Mouse (Mus musculus) midbrain, embryonic 16.5 days (tissue): Measurements from ENCODE around the gene Rnf216. TPM values are rescaled to one million over a fixed set of nuclear protein-coding genes. Genes with fewer than 3 reads are reported as not detected.

Experiments used
- ATAC-seq: fragments of 200-750 bp; cut with Nextera tagmentation; 2 replicates; pipeline ENCODE4 v1.8.0; 2017; ENCODE audit warnings: moderate TSS enrichment
- H3K27ac ChIP-seq: fragments of 300-500 bp; sonication (generic); 2 replicates; pipeline ENCODE4 v1.5.1; 2014; ENCODE audit warnings: mild to moderate bottlenecking, low read length, mixed read lengths
- H3K27me3 ChIP-seq: fragments of 300-500 bp; sonication (generic); 2 replicates; pipeline ENCODE4 v1.6.1; 2014; ENCODE audit warnings: low read depth, low read length, mixed read lengths; ENCODE audit not compliant: control insufficient read depth, insufficient read depth
- H3K36me3 ChIP-seq: fragments of 300-500 bp; sonication (generic); 2 replicates; pipeline ENCODE4 v1.6.1; 2014; ENCODE audit warnings: mild to moderate bottlenecking, low read length, moderate library complexity, mixed read lengths; ENCODE audit not compliant: control insufficient read depth, insufficient read depth
- H3K4me1 ChIP-seq: fragments of 300-500 bp; sonication (generic); 2 replicates; pipeline ENCODE4 v1.6.1; 2014; ENCODE audit warnings: mild to moderate bottlenecking, low read length, mixed read lengths; ENCODE audit not compliant: control insufficient read depth, insufficient read depth
- H3K4me2 ChIP-seq: fragments of 300-500 bp; sonication (generic); 2 replicates; pipeline ENCODE4 v1.6.1; 2014; ENCODE audit warnings: mild to moderate bottlenecking, low read length, mixed read lengths
- H3K4me3 ChIP-seq: fragments of 300-500 bp; sonication (generic); 2 replicates; pipeline ENCODE4 v1.5.1; 2014; ENCODE audit warnings: low read depth, mild to moderate bottlenecking, low read length, moderate library complexity, mixed read lengths
- H3K9ac ChIP-seq: fragments of 300-500 bp; sonication (generic); 2 replicates; pipeline ENCODE4 v1.6.1; 2014; ENCODE audit warnings: low read depth, low read length, mixed read lengths
- H3K9me3 ChIP-seq: fragments of 300-500 bp; sonication (generic); replicated peaks from 2 replicates; pipeline ENCODE4 v1.6.1; 2014; ENCODE audit warnings: mild to moderate bottlenecking, low read length, mixed read lengths; ENCODE audit not compliant: control insufficient read depth, poor library complexity, severe bottlenecking
- WGBS: fragments of 180-500 bp; shearing (Covaris S2); extraction: QIAGEN DNeasy Blood & Tissue Kit; methylation state at CpG from one replicate; pipeline ENCODE4 v1.1.7; 2014; 5-methylcytosine and 5-hydroxymethylcytosine counted together
- polyA plus RNA-seq: library from polyadenylated mRNA; unstranded; fragments of >200 nt; fragmentation: Nextera tagmentation; extraction: Ambion mirVana; gene quantifications from 2 replicates; pipeline ENCODE4 v1.2.1, GENCODE M21; 2015

The Rnf216 gene
- polyA plus RNA-seq, 1 experiment from 2014 or later: 28.9 TPM

DNA sequence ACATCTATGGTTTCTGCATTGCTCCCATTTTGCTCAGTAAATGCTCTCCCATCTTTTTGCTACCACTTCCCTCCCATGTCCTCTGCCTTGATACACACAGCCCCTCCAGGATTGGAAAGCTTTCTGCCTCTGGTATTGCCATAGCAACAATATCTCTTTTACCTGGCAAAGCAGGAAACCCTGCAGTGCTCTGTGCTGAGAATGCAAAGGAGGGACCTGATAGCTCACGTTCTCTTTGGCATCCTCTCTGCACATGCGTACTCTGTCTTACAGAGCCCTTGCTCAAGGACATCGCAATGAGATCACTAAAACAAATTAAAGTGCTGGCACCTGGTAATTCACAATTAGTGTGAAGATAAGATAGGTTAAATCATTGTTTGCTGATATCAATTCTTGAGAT lies 51.3 kb downstream of the Rnf216 start:
- WGBS: 20% methylated on average over 3 of the region's 3 CpGs
- Histone ChIP-seq H3K27me3 (no peaks in the 10 kb centered on the region), H3K4me1 (peaks cover 14% of the 10 kb centered on the region), H3K9ac (no peak overlapping the region), H3K36me3 (peaks cover 4% of the 10 kb centered on the region; the same call in 1 of the 2 replicates), H3K27ac (peak overlapping the region; percentile 80), H3K4me2 (no peak overlapping the region), H3K4me3 (no peak overlapping the region), H3K9me3 (no peaks in the 10 kb centered on the region)
- peak; percentile 92 for ATAC-seq

DNA sequence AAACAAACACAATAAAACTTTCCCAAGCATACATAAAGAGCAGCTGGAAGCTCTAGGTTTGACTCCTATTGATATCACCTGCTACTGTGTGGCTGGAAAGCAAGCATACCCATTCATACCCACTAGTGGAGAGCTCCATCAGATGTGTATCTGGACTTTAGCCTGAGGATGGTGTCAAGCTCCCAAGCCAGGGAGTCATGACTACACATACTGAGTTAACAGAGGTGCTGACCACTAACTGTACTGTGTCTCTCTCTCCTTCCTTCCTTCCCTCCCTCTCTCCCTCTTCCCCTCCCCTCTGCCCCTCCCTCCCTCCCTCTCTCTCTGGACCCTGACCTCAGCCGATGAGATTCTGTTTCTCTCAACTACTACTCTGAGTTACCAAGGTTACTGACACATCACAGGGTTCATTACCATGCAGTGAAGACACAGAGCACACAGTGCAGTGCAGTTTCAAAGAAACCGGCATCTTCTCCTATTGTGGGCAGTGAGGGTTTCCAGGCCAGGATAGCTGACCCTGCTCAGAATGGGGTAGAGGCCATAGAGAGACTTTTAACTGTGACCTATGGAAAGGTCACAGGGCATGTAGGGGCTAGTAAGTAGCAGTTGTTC lies 51.9 kb downstream of the Rnf216 start:
- H3K9ac ChIP-seq: no peak overlapping the region
- no peaks in the 10 kb centered on the region for H3K9me3 ChIP-seq
- H3K27me3 ChIP-seq: no peaks in the 10 kb centered on the region
- H3K4me2 ChIP-seq: no peak overlapping the region
- peak overlapping the region; percentile 80 for H3K27ac ChIP-seq
- peaks cover 9% of the 10 kb centered on the region for H3K4me1 ChIP-seq
- ATAC-seq: peak; percentile 89
- H3K36me3 ChIP-seq: peaks cover 4% of the 10 kb centered on the region; the same call in 1 of the 2 replicates
- H3K4me3 ChIP-seq: no peak overlapping the region
- WGBS: 8% methylated on average over 2 of the region's 2 CpGs

DNA sequence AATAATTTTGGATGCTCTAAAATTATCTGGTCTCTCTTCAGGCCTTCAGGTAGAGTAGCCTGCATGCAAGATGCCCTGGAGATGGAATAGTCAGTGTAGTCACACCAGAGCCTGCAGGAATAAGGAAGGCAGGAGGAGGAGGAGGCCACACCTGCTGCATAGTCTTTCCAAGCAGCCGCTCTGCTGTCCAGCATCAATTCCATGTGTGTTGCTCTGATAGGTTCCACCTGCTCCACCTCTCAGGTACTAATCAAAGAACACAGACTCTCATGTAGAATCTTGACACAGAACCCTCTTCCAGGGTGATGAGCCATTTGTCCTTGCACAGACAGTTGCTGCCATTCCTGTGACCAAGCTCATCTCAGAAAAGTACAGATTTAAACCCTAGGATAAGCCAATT lies 52.8 kb downstream of the Rnf216 start:
- no peak overlapping the region for H3K4me2 ChIP-seq
- peaks cover 9% of the 10 kb centered on the region for H3K4me1 ChIP-seq
- H3K36me3 ChIP-seq: peaks cover 4% of the 10 kb centered on the region; the same call in 1 of the 2 replicates
- H3K27me3 ChIP-seq: no peaks in the 10 kb centered on the region
- H3K9me3 ChIP-seq: no peaks in the 10 kb centered on the region
- H3K27ac ChIP-seq: no peak overlapping the region; the same call in 1 of the 2 replicates
- 96% methylated on average over 1 of the region's 1 CpGs for WGBS
- no peak for ATAC-seq
- H3K9ac ChIP-seq: no peak overlapping the region
- no peak overlapping the region for H3K4me3 ChIP-seq

DNA sequence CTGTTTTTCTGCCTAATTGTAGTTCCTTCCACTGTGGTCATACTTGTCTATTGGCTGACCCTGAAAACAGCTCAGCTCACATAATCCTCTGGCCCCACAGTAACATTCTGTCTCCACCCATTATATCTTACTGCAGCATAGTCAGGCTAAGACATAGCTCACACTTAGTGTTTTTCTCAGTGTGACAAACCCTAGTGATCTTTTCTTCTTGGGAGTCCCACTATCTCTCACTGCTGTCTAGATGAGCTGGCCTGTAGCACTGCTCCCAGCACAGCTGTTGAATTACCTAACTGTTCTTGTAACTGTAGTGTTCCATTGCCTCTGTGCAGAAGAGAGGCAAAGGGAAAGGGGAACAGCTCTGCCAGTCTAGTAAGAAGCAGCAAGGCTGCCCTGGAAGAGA lies 53.6 kb downstream of the Rnf216 start:
- Histone ChIP-seq H3K9me3 (no peaks in the 10 kb centered on the region), H3K4me3 (no peak overlapping the region), H3K36me3 (no peaks in the 10 kb centered on the region), H3K9ac (no peak overlapping the region), H3K4me1 (peaks cover 14% of the 10 kb centered on the region), H3K27me3 (no peaks in the 10 kb centered on the region), H3K4me2 (no peak overlapping the region), H3K27ac (no peak overlapping the region)
- no peak for ATAC-seq

DNA sequence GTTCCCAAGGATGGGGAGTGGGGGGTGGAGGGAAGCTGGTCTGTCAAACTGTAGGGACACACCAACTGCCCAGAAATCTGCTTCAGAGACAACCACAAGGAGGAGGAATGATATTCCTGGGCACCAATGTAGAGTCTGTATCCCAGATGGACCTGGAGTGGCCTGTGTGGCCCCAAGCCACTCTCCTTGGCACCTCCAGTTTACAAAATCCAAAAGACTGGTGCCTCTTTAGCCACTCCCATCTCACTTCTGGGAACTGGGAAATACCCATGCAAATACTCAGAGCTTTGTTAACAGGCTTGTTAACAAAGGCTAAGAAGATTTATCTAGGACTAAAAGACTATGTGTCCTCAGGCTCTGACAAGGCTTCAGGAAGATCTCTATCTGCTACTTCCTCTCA lies 54.1 kb downstream of the Rnf216 start:
- Histone ChIP-seq H3K9ac (no peak overlapping the region), H3K27ac (no peak overlapping the region), H3K4me2 (no peak overlapping the region), H3K36me3 (no peaks in the 10 kb centered on the region), H3K9me3 (no peaks in the 10 kb centered on the region), H3K27me3 (no peaks in the 10 kb centered on the region), H3K4me3 (no peak overlapping the region), H3K4me1 (peaks cover 19% of the 10 kb centered on the region)
- ATAC-seq: no peak

DNA sequence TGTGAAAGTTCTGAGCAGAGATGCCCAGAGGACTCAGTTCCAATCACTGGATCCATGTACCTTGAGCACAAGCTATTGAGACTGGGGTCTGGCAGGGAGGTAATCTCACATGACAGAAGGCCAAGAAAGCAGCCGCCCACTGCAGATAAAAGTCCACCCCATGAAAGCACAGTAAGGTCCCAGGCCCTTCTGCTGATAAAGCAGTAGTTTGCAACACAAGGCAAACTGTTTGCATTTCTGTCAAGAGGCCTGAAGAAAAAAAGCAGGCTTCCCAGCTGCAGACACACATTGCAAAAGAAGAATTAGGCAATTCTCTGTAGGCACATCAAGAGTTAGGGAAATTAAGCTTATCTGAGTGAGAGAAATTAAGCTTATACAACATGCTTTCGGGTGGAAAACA lies 54.6 kb downstream of the Rnf216 start:
- no peaks in the 10 kb centered on the region for H3K9me3 ChIP-seq
- H3K36me3 ChIP-seq: no peaks in the 10 kb centered on the region
- no peak overlapping the region for H3K4me3 ChIP-seq
- no peak overlapping the region for H3K9ac ChIP-seq
- no peak for ATAC-seq
- 56% methylated on average over 2 of the region's 2 CpGs for WGBS
- no peak overlapping the region for H3K27ac ChIP-seq
- H3K4me2 ChIP-seq: no peak overlapping the region
- H3K4me1 ChIP-seq: peaks cover 20% of the 10 kb centered on the region
- H3K27me3 ChIP-seq: no peaks in the 10 kb centered on the region

DNA sequence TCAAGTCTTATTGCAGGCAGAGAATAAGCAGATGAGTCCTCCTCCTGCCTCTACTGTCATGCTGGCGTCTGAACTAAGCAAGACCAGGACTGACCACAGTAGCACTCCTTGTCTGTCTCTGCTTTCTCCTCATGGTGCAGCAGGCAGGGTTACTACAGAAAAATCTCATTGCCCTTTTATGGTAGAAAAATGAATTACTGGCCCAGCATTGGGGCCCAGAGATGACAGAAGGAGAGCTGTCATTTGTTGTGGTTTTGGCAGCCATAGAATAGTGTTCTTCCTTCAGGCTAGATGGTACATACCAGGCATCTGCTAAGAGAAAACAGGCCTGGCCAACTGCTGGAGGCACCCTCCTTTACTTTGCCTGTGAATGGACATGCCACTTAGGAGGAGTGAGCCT lies 55.0 kb downstream of the Rnf216 start:
- Histone ChIP-seq H3K27me3 (no peaks in the 10 kb centered on the region), H3K27ac (peak overlapping the region; percentile 44; the same call in 1 of the 2 replicates), H3K4me1 (peaks cover 24% of the 10 kb centered on the region), H3K9me3 (no peaks in the 10 kb centered on the region), H3K36me3 (no peaks in the 10 kb centered on the region), H3K9ac (no peak overlapping the region), H3K4me2 (no peak overlapping the region), H3K4me3 (no peak overlapping the region)
- WGBS: 82% methylated on average over 1 of the region's 1 CpGs
- ATAC-seq: no peak

DNA sequence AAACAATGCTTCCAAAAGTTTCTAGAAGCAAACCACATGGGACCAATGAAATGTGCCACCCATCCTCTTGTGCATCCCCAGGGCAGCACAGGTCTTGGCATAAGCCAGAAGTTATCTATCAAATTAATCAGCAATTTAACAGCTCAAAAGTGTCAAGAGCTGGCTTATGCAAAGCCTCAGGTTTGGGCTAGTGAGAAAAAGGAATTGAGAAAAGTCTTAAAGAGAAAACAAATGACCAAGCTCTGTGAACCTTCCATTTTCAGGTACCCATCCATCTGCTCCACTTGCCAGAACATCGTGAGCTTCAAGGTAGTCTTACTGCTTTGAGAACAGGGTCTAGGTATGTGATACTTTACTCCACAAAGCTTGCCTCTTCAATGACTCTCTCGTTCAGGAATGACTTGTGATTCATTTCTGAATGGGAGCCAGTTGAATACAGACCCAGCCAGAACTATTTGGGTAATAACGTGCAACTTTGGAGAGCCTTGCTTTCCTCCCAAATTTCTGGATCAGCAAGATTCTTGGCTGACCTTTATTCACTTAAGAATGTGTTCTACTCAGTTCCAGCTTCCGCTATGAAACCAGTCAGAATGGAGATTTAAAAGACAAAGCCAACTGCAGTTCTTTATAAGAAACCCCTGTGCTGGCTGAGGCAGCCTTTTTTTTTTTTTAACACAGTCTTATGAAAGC lies 56.5 kb downstream of the Rnf216 start:
- Histone ChIP-seq H3K4me1 (peaks cover 24% of the 10 kb centered on the region), H3K4me3 (no peak overlapping the region), H3K4me2 (no peak overlapping the region), H3K9me3 (no peaks in the 10 kb centered on the region), H3K9ac (no peak overlapping the region), H3K27me3 (no peaks in the 10 kb centered on the region), H3K27ac (no peak overlapping the region), H3K36me3 (no peaks in the 10 kb centered on the region)
- no peak for ATAC-seq
- WGBS: 78% methylated on average over 4 of the region's 4 CpGs

DNA sequence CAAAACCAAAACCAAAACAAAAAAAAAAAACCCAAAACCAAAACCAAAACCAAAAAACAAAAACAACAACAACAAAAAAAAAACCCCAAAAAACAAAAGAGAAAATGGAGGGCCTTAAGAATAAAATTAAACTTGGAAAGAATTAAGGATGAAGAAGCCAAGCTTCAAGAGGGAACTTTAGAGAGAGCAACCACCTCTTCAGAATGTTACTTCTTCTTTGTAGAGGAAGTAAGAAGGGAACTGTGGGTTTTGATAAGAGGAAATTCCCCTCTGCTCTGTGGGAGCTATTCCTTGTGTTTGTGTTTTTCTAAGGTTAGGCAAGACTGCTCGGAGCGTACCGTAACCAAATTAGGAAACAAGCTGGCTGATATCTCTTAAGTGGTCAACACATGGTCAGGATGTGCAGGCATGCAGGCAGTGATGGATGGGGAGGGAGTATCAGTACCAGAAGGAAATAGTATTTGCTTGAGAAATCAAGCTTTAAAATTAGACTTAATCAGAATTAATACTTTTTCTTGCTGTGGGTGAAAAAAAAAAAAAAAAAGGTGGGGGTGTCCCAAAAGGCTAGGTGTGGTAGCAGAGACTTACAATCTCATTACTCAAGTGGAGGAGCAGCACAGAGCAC lies 57.2 kb downstream of the Rnf216 start:
- WGBS: 89% methylated on average over 3 of the region's 3 CpGs

More for the DNA sequence above, 57.2 kb downstream of the Rnf216 start:
- Histone ChIP-seq H3K9ac (no peak overlapping the region), H3K4me1 (peaks cover 17% of the 10 kb centered on the region), H3K36me3 (no peaks in the 10 kb centered on the region), H3K27me3 (no peaks in the 10 kb centered on the region), H3K4me3 (no peak overlapping the region), H3K9me3 (no peaks in the 10 kb centered on the region), H3K4me2 (no peak overlapping the region), H3K27ac (no peak overlapping the region)
- no peak for ATAC-seq
